Mouse (Mus musculus): ENCODE measurements around the gene Rreb1. TPM values are rescaled to one million over a fixed set of nuclear protein-coding genes. Genes with fewer than 3 reads are reported as not detected.
"Not testable (repeated sequence)": the region's sequence is repeated elsewhere in the genome, so short reads cannot be mapped to it uniquely, and the experiment has no call there.

Rreb1 gene
- total RNA-seq, 2 experiments from 2014 or later = 16.1 to 22.5 TPM

GRCm38 (mm10) chr13:37824956-37825645, 46.9 kb downstream of the Rreb1 start:
- intact Hi-C loops (cut with DNase I) = loop anchor here (5.0 kb wide), 1 partner anchor 148 kb away; no protein-coding TSS in a partner anchor
- no peak for DNase-seq

GRCm38 (mm10) chr13:37825646-37826280, 47.6 kb downstream of the Rreb1 start:
- DNase-seq = peak in 1 of 2 experiments; percentile 67
- intact Hi-C loops (cut with DNase I) = loop anchor here (5.0 kb wide), 1 partner anchor 148 kb away; no protein-coding TSS in a partner anchor

DNA sequence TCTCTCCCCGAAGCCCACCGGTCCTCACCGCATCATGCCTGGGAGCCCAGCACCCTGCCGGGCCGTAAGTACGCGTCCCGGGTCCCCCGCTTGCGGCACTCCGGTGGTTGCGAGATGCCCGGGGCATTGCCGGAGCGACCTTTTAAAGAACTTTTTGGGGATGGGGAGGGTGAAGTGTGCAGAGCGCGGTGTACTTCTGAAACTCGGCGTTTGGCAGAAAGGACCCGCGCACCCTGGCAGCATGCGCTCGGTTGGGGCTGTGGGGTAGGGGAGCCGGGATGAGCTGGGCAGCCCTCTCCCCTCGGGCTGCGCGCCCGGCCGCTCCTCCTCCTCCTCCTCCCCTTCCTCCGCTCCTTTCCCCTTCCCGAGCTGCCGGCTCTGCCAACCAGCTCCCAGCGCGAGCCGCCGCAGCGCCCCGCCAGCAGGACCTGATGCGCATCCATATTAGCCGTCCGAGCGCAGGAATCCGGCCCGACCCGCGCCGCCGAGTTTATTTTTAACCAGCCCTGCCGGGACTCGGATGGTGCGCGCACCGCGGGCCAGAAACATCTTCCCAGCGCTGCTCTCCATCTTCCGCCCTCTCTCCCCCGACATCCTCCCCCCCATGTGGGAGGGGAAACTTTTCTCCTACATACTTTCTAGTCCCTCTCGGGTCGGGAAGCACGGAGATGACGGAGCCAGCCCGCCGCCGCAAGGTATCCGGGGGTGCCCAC, 48.2 kb downstream of the Rreb1 start:
- peak; percentile 50 to 72 for DNase-seq
- intact Hi-C loops (cut with DNase I) = loop anchor here (5.0 kb wide), 1 partner anchor 149 kb away; no protein-coding TSS in a partner anchor

DNA sequence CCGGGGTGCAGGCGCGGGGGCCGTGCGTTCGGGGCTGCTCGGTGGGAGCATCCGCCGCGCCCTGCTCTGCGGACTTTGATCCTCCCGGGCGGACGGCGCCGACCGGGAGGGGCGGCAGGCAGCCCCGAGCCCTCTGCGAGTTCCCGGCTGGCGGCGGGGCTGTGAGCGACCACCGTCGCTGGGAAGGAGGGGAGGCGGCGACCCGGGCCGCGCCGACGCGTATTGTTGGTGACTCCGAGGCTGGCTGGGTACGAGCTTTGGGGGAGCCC, 48.7 kb downstream of the Rreb1 start:
- intact Hi-C loops (cut with DNase I) = loop anchor here (5.0 kb wide), 1 partner anchor 150 kb away; no protein-coding TSS in a partner anchor
- DNase-seq = no peak

DNA sequence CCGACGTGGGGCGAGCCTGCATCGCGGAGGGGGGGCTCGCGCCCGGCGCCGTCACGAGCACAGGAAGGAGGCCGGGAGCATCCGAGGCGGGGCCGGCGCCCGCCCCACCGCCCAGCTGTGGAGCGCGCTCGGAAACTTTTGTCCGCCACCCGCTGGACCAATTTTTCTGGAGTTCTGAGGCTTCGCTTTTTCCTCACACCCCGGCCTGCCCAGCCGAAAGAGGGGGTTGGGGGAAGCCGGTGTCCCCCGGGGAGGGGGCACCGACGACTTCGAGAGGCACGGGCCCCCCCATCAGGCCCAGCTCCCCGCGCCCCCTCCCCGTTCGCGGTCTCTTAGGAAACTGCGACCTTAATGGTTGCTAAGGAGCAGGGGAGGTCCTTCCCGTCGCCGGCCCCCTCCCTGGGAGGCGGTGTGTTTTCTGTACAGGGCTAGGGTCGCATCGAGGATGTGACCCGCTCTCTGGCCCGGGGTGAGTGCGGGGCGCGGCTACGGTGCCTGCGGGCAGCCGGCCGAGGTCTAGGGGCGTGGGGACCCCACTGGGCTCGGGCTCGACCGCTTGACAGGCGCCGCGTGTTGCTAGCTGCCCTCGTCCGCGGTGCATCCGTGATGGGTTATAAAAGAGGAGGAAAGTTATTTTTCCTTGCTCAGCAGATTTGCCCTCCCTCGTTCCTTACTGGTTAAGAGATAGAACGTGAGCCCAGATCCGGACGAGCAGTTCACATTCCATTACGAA, 49.2 kb downstream of the Rreb1 start:
- peak; percentile 56 to 62 for DNase-seq
- intact Hi-C loops (cut with DNase I) = loop anchor here (5.0 kb wide), 1 partner anchor 150 kb away; no protein-coding TSS in a partner anchor

DNA sequence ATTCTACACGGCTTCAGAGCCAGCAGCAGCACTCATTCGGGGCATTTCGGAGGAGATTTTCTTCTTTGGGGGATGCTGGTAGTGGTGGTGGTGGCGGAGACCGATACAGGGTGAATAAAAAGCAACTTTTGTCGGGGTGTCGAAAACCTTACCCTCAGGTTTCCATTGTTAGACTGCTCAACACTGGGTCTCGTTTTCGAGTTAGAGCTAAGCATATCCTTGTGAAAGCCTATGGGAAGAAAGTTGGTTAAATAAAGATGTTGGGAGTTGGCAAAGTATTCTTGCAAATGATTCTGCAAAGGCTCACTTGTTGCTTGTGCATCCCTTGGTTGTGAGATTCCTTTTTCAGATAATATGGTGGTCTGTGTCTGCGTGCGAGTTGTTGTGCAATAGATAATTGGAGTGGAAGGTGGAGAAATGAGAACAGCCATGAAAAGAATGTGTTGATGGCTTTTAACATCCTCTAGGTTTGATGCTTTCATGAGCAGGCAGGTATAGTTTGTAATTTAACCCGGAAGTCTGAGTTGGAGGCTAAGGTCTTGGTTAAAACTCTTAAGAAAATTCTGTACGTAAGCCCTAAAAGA, 49.9 kb downstream of the Rreb1 start:
- no peak for DNase-seq
- intact Hi-C loops (cut with DNase I) = loop anchor here (5.0 kb wide), 1 partner anchor 151 kb away; no protein-coding TSS in a partner anchor

DNA sequence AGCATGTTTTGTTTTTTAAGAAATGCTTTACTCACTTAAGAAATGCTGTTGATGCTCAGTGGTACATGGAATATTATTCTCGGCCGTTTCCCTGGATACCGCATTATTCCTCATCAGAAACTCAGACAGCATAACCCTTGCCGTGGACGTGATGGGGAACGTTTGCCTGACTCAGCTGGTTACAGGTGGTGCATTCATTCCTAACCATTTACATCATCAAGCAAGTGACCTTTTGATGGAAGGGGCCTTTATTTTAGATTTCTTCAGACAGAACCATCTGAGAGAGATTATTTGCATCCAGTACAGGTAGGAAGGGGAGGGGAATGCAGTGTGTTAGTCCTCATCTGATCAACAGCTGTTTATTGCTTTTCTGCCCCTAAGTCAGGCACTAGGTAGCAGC, 50.7 kb downstream of the Rreb1 start:
- intact Hi-C loops (cut with DNase I) = loop anchor here (5.0 kb wide), 1 partner anchor 152 kb away; no protein-coding TSS in a partner anchor
- no peak for DNase-seq

- DNase-seq = no peak
- intact Hi-C loops (cut with DNase I) = no loop called here
Measured at GRCm38 (mm10) chr13:37830256-37830655, 52.1 kb downstream of the Rreb1 start.

GRCm38 (mm10) chr13:37830874-37831311, 52.7 kb downstream of the Rreb1 start:
- DNase-seq = no peak
- intact Hi-C loops (cut with DNase I) = no loop called here

GRCm38 (mm10) chr13:37832481-37832880, 54.3 kb downstream of the Rreb1 start:
- intact Hi-C loops (cut with DNase I) = no loop called here
- no peak for DNase-seq

DNA sequence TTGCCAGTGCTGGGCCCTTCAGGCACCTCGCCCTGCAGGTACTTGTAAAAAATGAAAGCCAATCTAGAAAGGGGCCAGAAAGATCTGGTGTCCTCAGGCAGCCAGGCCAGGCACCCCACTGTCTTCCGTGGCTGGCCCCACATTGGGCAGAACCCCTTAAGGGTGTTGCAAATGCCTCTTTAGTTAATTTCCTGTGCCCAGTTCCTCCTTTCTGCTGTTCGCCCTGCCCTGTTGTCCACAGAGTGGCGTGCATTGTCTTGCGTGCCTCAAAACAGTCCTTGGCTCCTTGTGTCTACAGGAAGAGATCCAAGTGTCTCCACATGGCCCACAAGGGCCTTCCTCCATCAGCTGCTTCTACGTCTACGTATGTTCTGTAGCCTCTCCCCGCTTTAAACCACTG, 55.3 kb downstream of the Rreb1 start:
- DNase-seq = no peak
- intact Hi-C loops (cut with DNase I) = no loop called here

- DNase-seq = no peak
- intact Hi-C loops (cut with DNase I) = no loop called here
Measured at GRCm38 (mm10) chr13:37835296-37835695, 57.1 kb downstream of the Rreb1 start.

DNA sequence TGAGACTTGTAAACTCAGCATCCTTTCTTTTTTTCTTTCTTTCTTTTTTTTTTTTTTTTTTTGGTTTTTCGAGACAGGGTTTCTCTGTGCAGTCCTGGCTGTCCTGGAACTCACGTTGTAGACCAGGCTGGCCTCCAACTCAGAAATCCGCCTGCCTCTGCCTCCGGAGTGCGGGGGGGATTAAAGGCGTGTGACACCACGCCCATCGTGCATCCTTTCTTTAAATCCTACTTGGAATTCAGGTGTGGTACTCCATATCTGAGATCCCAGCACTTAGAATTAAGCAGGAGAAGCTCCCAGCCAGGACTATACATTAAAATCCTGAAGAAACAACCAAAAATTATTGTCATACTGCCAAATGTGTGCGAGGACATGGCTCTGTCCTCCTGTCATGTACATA, 57.6 kb downstream of the Rreb1 start:
- intact Hi-C loops (cut with DNase I); DNase-seq: not testable (repeated sequence)

GRCm38 (mm10) chr13:37837372-37837771, 59.2 kb downstream of the Rreb1 start:
- intact Hi-C loops (cut with DNase I) = no loop called here
- no peak for DNase-seq

- DNase-seq = peak in 1 of 2 experiments; percentile 22
- intact Hi-C loops (cut with DNase I) = no loop called here
Measured at GRCm38 (mm10) chr13:37838260-37839183, 60.3 kb downstream of the Rreb1 start.

DNA sequence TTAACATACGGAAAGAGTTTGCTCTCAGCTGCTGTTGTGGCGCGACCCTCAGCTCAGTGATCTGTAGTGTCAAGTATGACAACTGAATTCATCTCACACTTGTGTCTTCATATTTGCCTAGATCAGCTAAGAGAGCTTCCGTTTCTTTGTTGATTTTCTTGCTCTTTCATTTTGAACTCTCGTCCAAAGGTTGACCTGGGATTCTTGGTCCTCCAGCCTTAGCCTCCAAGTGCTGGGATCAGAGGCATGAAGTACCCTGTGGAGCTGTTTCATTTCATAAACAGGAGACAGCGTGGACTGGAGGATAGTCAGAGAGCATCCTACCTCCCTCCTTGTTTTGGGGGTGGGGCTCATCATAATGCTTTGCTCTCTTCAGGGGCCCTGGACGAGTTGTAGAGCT, 65.0 kb downstream of the Rreb1 start:
- no peak for DNase-seq
- intact Hi-C loops (cut with DNase I) = no loop called here

DNA sequence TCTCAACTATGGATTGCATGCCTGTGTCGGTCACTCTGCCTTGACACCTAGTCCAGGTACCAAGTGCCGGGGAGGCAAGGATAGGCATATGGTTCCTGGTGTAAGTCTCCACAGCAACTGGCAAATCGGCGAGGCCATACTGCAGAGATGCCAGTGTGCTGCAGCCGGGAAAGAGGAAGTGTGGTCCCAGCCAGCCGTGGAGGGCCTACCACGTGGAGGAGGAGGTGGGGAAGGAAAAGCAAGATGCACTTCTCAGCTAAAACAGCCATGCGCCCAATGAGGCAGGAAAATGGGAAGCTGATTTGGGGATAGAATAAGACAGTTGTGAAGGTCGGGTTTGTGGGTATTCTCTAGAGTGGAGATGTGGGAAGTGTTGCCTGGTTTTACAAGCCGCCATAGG, 65.6 kb downstream of the Rreb1 start:
- no peak for DNase-seq
- intact Hi-C loops (cut with DNase I) = no loop called here

- intact Hi-C loops (cut with DNase I) = no loop called here
- DNase-seq = no peak
Measured at GRCm38 (mm10) chr13:37845156-37845555, 67.0 kb downstream of the Rreb1 start.

DNA sequence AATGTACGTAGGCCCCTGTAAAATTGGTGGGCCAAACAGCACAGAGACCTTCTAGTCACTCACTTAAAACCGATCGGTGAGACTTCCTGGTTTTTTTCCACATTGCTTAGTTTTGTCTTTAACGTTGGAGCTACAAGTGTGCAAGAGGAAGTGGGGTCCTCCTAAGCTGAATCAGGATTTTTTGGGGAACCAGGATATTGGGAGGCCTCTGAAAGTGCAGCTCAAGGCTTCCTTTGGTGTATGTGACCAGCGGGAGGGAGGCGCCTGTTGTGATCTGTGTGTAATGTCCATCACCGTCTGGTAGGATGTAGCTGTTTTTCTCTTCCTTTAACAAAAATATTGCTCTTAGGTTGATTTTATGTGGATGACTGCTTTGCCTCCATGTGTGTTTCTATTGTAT, 67.4 kb downstream of the Rreb1 start:
- intact Hi-C loops (cut with DNase I) = no loop called here
- no peak for DNase-seq

Measured in gastrocnemius, postnatal 36 days (tissue).